Mouse (Mus musculus) limb, embryonic 15.5 days (tissue): ENCODE measurements around the gene Safb2. TPM values are rescaled to one million over a fixed set of nuclear protein-coding genes. Genes with fewer than 3 reads are reported as not detected.
A peak's percentile ranks its signal among the peaks of the same experiment; 100 is the strongest.

Experiments
- ATAC-seq: fragments of 200-750 bp; cut with Nextera tagmentation; 2 replicates; pipeline ENCODE4 v1.8.0; 2017; ENCODE audit warnings: low read depth, moderate TSS enrichment; ENCODE audit not compliant: insufficient number of reproducible peaks, low FRiP score, low TSS enrichment
- H3K27ac ChIP-seq: fragments of 300-500 bp; sonication (generic); 2 replicates; pipeline ENCODE4 v1.5.1; 2015; ENCODE audit warnings: moderate library complexity, mild to moderate bottlenecking, inconsistent platforms
- H3K27me3 ChIP-seq: fragments of 300-500 bp; sonication (generic); 2 replicates; pipeline ENCODE4 v1.6.1; 2015; ENCODE audit warnings: inconsistent platforms
- H3K36me3 ChIP-seq: fragments of 300-500 bp; sonication (generic); 2 replicates; pipeline ENCODE4 v1.6.1; 2015; ENCODE audit warnings: inconsistent platforms
- H3K4me1 ChIP-seq: fragments of 300-500 bp; sonication (generic); 2 replicates; pipeline ENCODE4 v1.6.1; 2015; ENCODE audit warnings: inconsistent platforms
- H3K4me2 ChIP-seq: fragments of 300-500 bp; sonication (generic); 2 replicates; pipeline ENCODE4 v1.6.1; 2015; ENCODE audit warnings: mild to moderate bottlenecking, inconsistent platforms
- H3K4me3 ChIP-seq: fragments of 300-500 bp; sonication (generic); 2 replicates; pipeline ENCODE4 v1.5.1; 2015; ENCODE audit warnings: mild to moderate bottlenecking, inconsistent platforms
- H3K9ac ChIP-seq: fragments of 300-500 bp; sonication (generic); 2 replicates; pipeline ENCODE4 v1.6.1; 2015; ENCODE audit warnings: inconsistent platforms
- H3K9me3 ChIP-seq: fragments of 300-500 bp; sonication (generic); 2 replicates; pipeline ENCODE4 v1.6.1; 2016; ENCODE audit warnings: inconsistent platforms
- WGBS: fragments of 180-500 bp; shearing (Covaris S2); methylation state at CpG from one replicate; pipeline ENCODE4 v1.1.7; 2015; 5-methylcytosine and 5-hydroxymethylcytosine counted together
- polyA plus RNA-seq: library from polyadenylated mRNA; unstranded; fragments of >200 nt; fragmentation: Nextera tagmentation; extraction: Ambion mirVana; gene quantifications from 2 replicates; pipeline ENCODE4 v1.2.1, GENCODE M21; 2015

Safb2 gene
- polyA plus RNA-seq, 1 experiment from 2014 or later, result 74.5 TPM

- H3K27ac ChIP-seq, result no peak overlapping the region
- no peaks in the 10 kb centered on the region for H3K27me3 ChIP-seq
- ATAC-seq, result peak; percentile 50
- no peaks in the 10 kb centered on the region for H3K36me3 ChIP-seq
- no peaks in the 10 kb centered on the region for H3K9me3 ChIP-seq
- WGBS, result 29% methylated on average over 6 of the region's 6 CpGs
- H3K9ac ChIP-seq, result no peak overlapping the region
- H3K4me2 ChIP-seq, result no peak overlapping the region
- H3K4me1 ChIP-seq, result no peaks in the 10 kb centered on the region
- no peak overlapping the region for H3K4me3 ChIP-seq
Measured at GRCm38 (mm10) chr17:56540562-56540975, 43.8 kb downstream of the Safb2 start.

- no peak overlapping the region for H3K4me2 ChIP-seq
- no peak overlapping the region for H3K9ac ChIP-seq
- ATAC-seq, result no peak
- no peaks in the 10 kb centered on the region for H3K27me3 ChIP-seq
- no peaks in the 10 kb centered on the region for H3K4me1 ChIP-seq
- H3K27ac ChIP-seq, result no peak overlapping the region
- 44% methylated on average over 8 of the region's 8 CpGs for WGBS
- no peaks in the 10 kb centered on the region for H3K9me3 ChIP-seq
- no peak overlapping the region for H3K4me3 ChIP-seq
- no peaks in the 10 kb centered on the region for H3K36me3 ChIP-seq
Measured at GRCm38 (mm10) chr17:56537912-56538311, 46.5 kb downstream of the Safb2 start.

- H3K9ac ChIP-seq, result no peak overlapping the region
- no peak overlapping the region for H3K4me3 ChIP-seq
- H3K27ac ChIP-seq, result no peak overlapping the region
- no peak for ATAC-seq
- no peak overlapping the region for H3K4me2 ChIP-seq
- WGBS, result 79% methylated on average over 3 of the region's 3 CpGs
- H3K4me1 ChIP-seq, result no peaks in the 10 kb centered on the region
- H3K9me3 ChIP-seq, result no peaks in the 10 kb centered on the region
- H3K27me3 ChIP-seq, result no peaks in the 10 kb centered on the region
- no peaks in the 10 kb centered on the region for H3K36me3 ChIP-seq
Measured at GRCm38 (mm10) chr17:56536874-56537273, 47.5 kb downstream of the Safb2 start.

GRCm38 (mm10) chr17:56536192-56536591 lies 48.2 kb downstream of the Safb2 start:
- H3K27ac ChIP-seq, result no peak overlapping the region
- H3K9ac ChIP-seq, result no peak overlapping the region
- no peaks in the 10 kb centered on the region for H3K9me3 ChIP-seq
- H3K4me1 ChIP-seq, result no peaks in the 10 kb centered on the region
- no peak overlapping the region for H3K4me2 ChIP-seq
- no peak overlapping the region for H3K4me3 ChIP-seq
- ATAC-seq, result no peak
- WGBS, result 77% methylated on average over 14 of the region's 14 CpGs
- H3K27me3 ChIP-seq, result no peaks in the 10 kb centered on the region
- H3K36me3 ChIP-seq, result no peaks in the 10 kb centered on the region

- H3K4me1 ChIP-seq, result no peaks in the 10 kb centered on the region
- no peaks in the 10 kb centered on the region for H3K36me3 ChIP-seq
- H3K27me3 ChIP-seq, result no peaks in the 10 kb centered on the region
- no peak overlapping the region for H3K9ac ChIP-seq
- 70% methylated on average over 4 of the region's 4 CpGs for WGBS
- no peaks in the 10 kb centered on the region for H3K9me3 ChIP-seq
- no peak overlapping the region for H3K4me3 ChIP-seq
- no peak overlapping the region for H3K4me2 ChIP-seq
- ATAC-seq, result no peak
- H3K27ac ChIP-seq, result no peak overlapping the region
Measured at GRCm38 (mm10) chr17:56524943-56525342, 59.4 kb downstream of the Safb2 start.

- H3K4me1 ChIP-seq, result no peaks in the 10 kb centered on the region
- H3K9me3 ChIP-seq, result no peaks in the 10 kb centered on the region
- H3K27ac ChIP-seq, result no peak overlapping the region
- H3K36me3 ChIP-seq, result no peaks in the 10 kb centered on the region
- 21% methylated on average over 1 of the region's 1 CpGs for WGBS
- ATAC-seq, result no peak
- no peak overlapping the region for H3K9ac ChIP-seq
- no peak overlapping the region for H3K4me3 ChIP-seq
- no peaks in the 10 kb centered on the region for H3K27me3 ChIP-seq
- H3K4me2 ChIP-seq, result no peak overlapping the region
Measured at GRCm38 (mm10) chr17:56522744-56523143, 61.6 kb downstream of the Safb2 start.

GRCm38 (mm10) chr17:56515690-56516410 lies 68.5 kb downstream of the Safb2 start:
- ATAC-seq, result no peak
- no peak overlapping the region for H3K9ac ChIP-seq
- no peak overlapping the region for H3K4me3 ChIP-seq
- H3K4me1 ChIP-seq, result peaks cover 23% of the 10 kb centered on the region
- H3K27ac ChIP-seq, result no peak overlapping the region
- H3K36me3 ChIP-seq, result no peaks in the 10 kb centered on the region
- no peaks in the 10 kb centered on the region for H3K9me3 ChIP-seq
- H3K4me2 ChIP-seq, result no peak overlapping the region; the same call in 1 of the 2 replicates
- peaks cover 43% of the 10 kb centered on the region for H3K27me3 ChIP-seq
- 11% methylated on average over 13 of the region's 13 CpGs for WGBS

GRCm38 (mm10) chr17:56514916-56515315 lies 69.5 kb downstream of the Safb2 start:
- no peak for ATAC-seq
- H3K4me1 ChIP-seq, result peaks cover 30% of the 10 kb centered on the region
- no peak overlapping the region for H3K27ac ChIP-seq
- 41% methylated on average over 12 of the region's 12 CpGs for WGBS
- H3K9me3 ChIP-seq, result no peaks in the 10 kb centered on the region
- H3K9ac ChIP-seq, result no peak overlapping the region
- H3K4me2 ChIP-seq, result no peak overlapping the region
- no peaks in the 10 kb centered on the region for H3K36me3 ChIP-seq
- H3K4me3 ChIP-seq, result no peak overlapping the region
- H3K27me3 ChIP-seq, result peaks cover 53% of the 10 kb centered on the region

- no peak overlapping the region for H3K9ac ChIP-seq
- no peak overlapping the region for H3K4me2 ChIP-seq
- H3K27me3 ChIP-seq, result peaks cover 59% of the 10 kb centered on the region
- H3K27ac ChIP-seq, result no peak overlapping the region
- no peaks in the 10 kb centered on the region for H3K36me3 ChIP-seq
- H3K9me3 ChIP-seq, result no peaks in the 10 kb centered on the region
- no peak for ATAC-seq
- H3K4me3 ChIP-seq, result no peak overlapping the region
- peaks cover 35% of the 10 kb centered on the region for H3K4me1 ChIP-seq
Measured at GRCm38 (mm10) chr17:56514330-56514729, 70.1 kb downstream of the Safb2 start.

- Histone ChIP-seq H3K27ac (no peak within 1 kb of the TSS), H3K4me2 (peak within 1 kb of the TSS; percentile 54), H3K4me3 (peak within 1 kb of the TSS; percentile 35), H3K27me3 (peaks cover 68% of the 10 kb centered on the region), H3K4me1 (peaks cover 39% of the 10 kb centered on the region), H3K36me3 (no peaks in the 10 kb centered on the region), H3K9me3 (no peaks in the 10 kb centered on the region), H3K9ac (0 out of 2 replicates have a peak within 1 kb of the TSS, but pooled peaks have one; percentile 14)
- WGBS, result 61% methylated on average over 22 of the region's 22 CpGs
- no peak for ATAC-seq
Measured at GRCm38 (mm10) chr17:56512310-56512709, 72.1 kb downstream of the Safb2 start, which contains the start of gene Znrf4. Gene Znrf4 (minus strand): TSS chr17:56512431.

GRCm38 (mm10) chr17:56511707-56512090 lies 72.7 kb downstream of the Safb2 start:
- Histone ChIP-seq H3K4me3 (peak overlapping the region; percentile 35), H3K27ac (no peak overlapping the region), H3K4me1 (peaks cover 45% of the 10 kb centered on the region), H3K9ac (0 out of 2 replicates have a peak overlapping the region, but pooled peaks have one; percentile 14), H3K4me2 (peak overlapping the region; percentile 54), H3K9me3 (no peaks in the 10 kb centered on the region), H3K27me3 (peaks cover 68% of the 10 kb centered on the region), H3K36me3 (no peaks in the 10 kb centered on the region)
- ATAC-seq, result no peak
- WGBS, result 15% methylated on average over 29 of the region's 29 CpGs

- Histone ChIP-seq H3K27ac (no peak overlapping the region), H3K4me3 (peak overlapping the region; percentile 35), H3K4me1 (peaks cover 47% of the 10 kb centered on the region), H3K36me3 (no peaks in the 10 kb centered on the region), H3K9ac (0 out of 2 replicates have a peak overlapping the region, but pooled peaks have one; percentile 14), H3K27me3 (peaks cover 68% of the 10 kb centered on the region), H3K9me3 (no peaks in the 10 kb centered on the region), H3K4me2 (peak overlapping the region; percentile 54)
- 7% methylated on average over 60 of the region's 60 CpGs for WGBS
- no peak for ATAC-seq
Measured at GRCm38 (mm10) chr17:56510970-56511706, 73.2 kb downstream of the Safb2 start.
